Mouse (Mus musculus): ENCODE data around the gene Gm42957. TPM values are rescaled to one million over a fixed set of nuclear protein-coding genes. Genes with fewer than 3 reads are reported as not detected.

Gm42957 gene
- polyA plus RNA-seq, 1 experiment from 2014 or later, result not detected

Other genes with a start within 250 kb of the Gm42957 start
- gene BC107364, start 183.2 kb upstream of the Gm42957 start, polyA plus RNA-seq (2015; fragmentation: Nextera tagmentation; extraction: Ambion mirVana), result 0.46 and 0.55 TPM in 2 replicates
- 0.13 and 0.18 TPM in 2 replicates for gene Hfe2, start 110.3 kb upstream of the Gm42957 start, polyA plus RNA-seq (2015; fragmentation: Nextera tagmentation; extraction: Ambion mirVana)
- gene Txnip, start 77.5 kb upstream of the Gm42957 start, polyA plus RNA-seq (2015; fragmentation: Nextera tagmentation; extraction: Ambion mirVana), result 260 TPM in 2 replicates
- 0.42 and 0.46 TPM in 2 replicates for gene Gm16253, start 58.5 kb upstream of the Gm42957 start, polyA plus RNA-seq (2015; fragmentation: Nextera tagmentation; extraction: Ambion mirVana)
- gene Polr3gl, start 41.3 kb upstream of the Gm42957 start, polyA plus RNA-seq (2015; fragmentation: Nextera tagmentation; extraction: Ambion mirVana), result 25.8 and 28.8 TPM in 2 replicates
- 0.07 and 0.09 TPM in 2 replicates for gene Ankrd34a, start 38.8 kb upstream of the Gm42957 start, polyA plus RNA-seq (2015; fragmentation: Nextera tagmentation; extraction: Ambion mirVana)
- 1.7 TPM in 2 replicates for gene Lix1l, start 34.3 kb upstream of the Gm42957 start, polyA plus RNA-seq (2015; fragmentation: Nextera tagmentation; extraction: Ambion mirVana)
- gene Rbm8a, start 5.5 kb upstream of the Gm42957 start, polyA plus RNA-seq (2015; fragmentation: Nextera tagmentation; extraction: Ambion mirVana), result 146 and 155 TPM in 2 replicates
- gene Pex11b, start 98 bp upstream of the Gm42957 start, polyA plus RNA-seq (2015; fragmentation: Nextera tagmentation; extraction: Ambion mirVana), result 50.0 and 52.6 TPM in 2 replicates
- gene Itga10, start 10.1 kb downstream of the Gm42957 start, polyA plus RNA-seq (2015; fragmentation: Nextera tagmentation; extraction: Ambion mirVana), result 0.31 and 0.35 TPM in 2 replicates
- 1.5 and 1.9 TPM in 2 replicates for gene Ankrd35, start 34.7 kb downstream of the Gm42957 start, polyA plus RNA-seq (2015; fragmentation: Nextera tagmentation; extraction: Ambion mirVana)
- 11.9 and 12.3 TPM in 2 replicates for gene Pias3, start 60.9 kb downstream of the Gm42957 start, polyA plus RNA-seq (2015; fragmentation: Nextera tagmentation; extraction: Ambion mirVana)
- 19.5 and 20.7 TPM in 2 replicates for gene Nudt17, start 73.1 kb downstream of the Gm42957 start, polyA plus RNA-seq (2015; fragmentation: Nextera tagmentation; extraction: Ambion mirVana)
- gene Polr3c, start 92.2 kb downstream of the Gm42957 start, polyA plus RNA-seq (2015; fragmentation: Nextera tagmentation; extraction: Ambion mirVana), result 31.8 and 34.5 TPM in 2 replicates
- 65.9 and 73.2 TPM in 2 replicates for gene Rnf115, start 92.2 kb downstream of the Gm42957 start, polyA plus RNA-seq (2015; fragmentation: Nextera tagmentation; extraction: Ambion mirVana)
- gene Pdzk1, start 193.8 kb downstream of the Gm42957 start, polyA plus RNA-seq (2015; fragmentation: Nextera tagmentation; extraction: Ambion mirVana), result 1.2 and 1.4 TPM in 2 replicates
- 26.3 and 29.8 TPM in 2 replicates for gene Cd160, start 193.9 kb downstream of the Gm42957 start, polyA plus RNA-seq (2015; fragmentation: Nextera tagmentation; extraction: Ambion mirVana)